Mouse (Mus musculus) C2C12 (cell line): Measurements from ENCODE around the gene Mrm3.

Source experiments
- CTCF ChIP-seq: IDR thresholded peaks from one replicate; pipeline ENCODE4 v1.5.1; 2011; ENCODE audit not compliant: control insufficient read depth, insufficient read depth, insufficient read length
- MAX ChIP-seq: IDR thresholded peaks from one replicate; pipeline ENCODE4 v1.6.1; 2011; ENCODE audit warnings: mild to moderate bottlenecking, control low read depth
- MYOD1 ChIP-seq: IDR thresholded peaks from one replicate; pipeline ENCODE4 v1.6.1; 2011; ENCODE audit warnings: low read depth; ENCODE audit not compliant: control insufficient read depth, insufficient read length
- MYOG ChIP-seq: IDR thresholded peaks from one replicate; pipeline ENCODE4 v1.6.1; 2011; ENCODE audit not compliant: control insufficient read depth, insufficient read length; ENCODE audit errors: extremely low read depth
- USF1 ChIP-seq: IDR thresholded peaks from one replicate; pipeline ENCODE4 v1.6.1; 2011; ENCODE audit warnings: low read depth, mild to moderate bottlenecking, control low read depth, moderate library complexity

GRCm38 (mm10) chr11:76216681-76217389, 26.7 kb upstream of the Mrm3 start:
- TF ChIP-seq CTCF (no peak), USF1 (no peak), MYOD1 (no peak), MYOG (no peak), MAX (peak; percentile 58)
